Mouse (Mus musculus) cerebellum, postnatal 4 days (tissue): Measurements from ENCODE around the gene Olfr593.
"Not testable (repeated sequence)": the region's sequence is repeated elsewhere in the genome, so short reads cannot be mapped to it uniquely, and the experiment has no call there.

Experiments
- DNase-seq, 2 experiments: peaks; one replicate each; pipeline ENCODE4 v3.0.0; 2022; ENCODE audit warnings: low spot score in 2 of 2, mixed read lengths in 1 of 2

Olfr593 gene

GRCm38 (mm10) chr7:103211562-103211961 lies at the start of gene Olfr593:
TSS of gene Olfr593 (plus strand) at chr7:103211862.
- DNase-seq = no peak

- no peak for DNase-seq
These were observed 42.0 kb upstream of the Olfr593 start for GRCm38 (mm10) chr7:103169697-103170096.

- DNase-seq = no peak
These were observed 33.4 kb upstream of the Olfr593 start, which contains the start of gene Olfr591 for GRCm38 (mm10) chr7:103178240-103178639. TSS of gene Olfr591 (minus strand) at chr7:103178340.

- DNase-seq = not testable (repeated sequence)
These were observed 27.2 kb upstream of the Olfr593 start, which contains the start of gene Olfr592 for GRCm38 (mm10) chr7:103184503-103184902. TSS of gene Olfr592 (plus strand) at chr7:103184803.

- DNase-seq = not testable (repeated sequence)
These were observed 388 bp downstream of the Olfr593 start for GRCm38 (mm10) chr7:103212050-103212449.

GRCm38 (mm10) chr7:103216696-103217095 lies 5.0 kb downstream of the Olfr593 start, which contains the start of gene Olfr594:
TSS of gene Olfr594 (plus strand) at chr7:103216996.
- DNase-seq = no peak

- not testable (repeated sequence) for DNase-seq
These were observed 40.7 kb downstream of the Olfr593 start, which contains the start of gene Usp17ld for GRCm38 (mm10) chr7:103252405-103252804. TSS of gene Usp17ld (minus strand) at chr7:103252505.
